Mouse (Mus musculus) liver, embryonic 12.5 days (tissue): Measurements from ENCODE around the gene Pfkfb3. TPM values are rescaled to one million over a fixed set of nuclear protein-coding genes. Genes with fewer than 3 reads are reported as not detected.

Experiments used
- ATAC-seq: fragments of 200-750 bp; cut with Nextera tagmentation; 2 replicates; pipeline ENCODE4 v1.8.0; 2017; ENCODE audit warnings: moderate number of reproducible peaks, mild to moderate bottlenecking, moderate library complexity
- H3K27ac ChIP-seq: fragments of 300-500 bp; sonication (generic); 2 replicates; pipeline ENCODE4 v1.5.1; 2016; ENCODE audit warnings: mild to moderate bottlenecking
- H3K27me3 ChIP-seq: fragments of 300-500 bp; sonication (generic); replicated peaks from 2 replicates; pipeline ENCODE4 v1.6.1; 2016; ENCODE audit warnings: mild to moderate bottlenecking, moderate library complexity
- H3K36me3 ChIP-seq: fragments of 300-500 bp; sonication (generic); 2 replicates; pipeline ENCODE4 v1.6.1; 2016; ENCODE audit warnings: mild to moderate bottlenecking, moderate library complexity
- H3K4me1 ChIP-seq: fragments of 300-500 bp; sonication (generic); 2 replicates; pipeline ENCODE4 v1.6.1; 2016
- H3K4me2 ChIP-seq: fragments of 300-500 bp; sonication (generic); 2 replicates; pipeline ENCODE4 v1.6.1; 2016; ENCODE audit warnings: mild to moderate bottlenecking, moderate library complexity
- H3K4me3 ChIP-seq: fragments of 300-500 bp; sonication (generic); 2 replicates; pipeline ENCODE4 v1.5.1; 2016; ENCODE audit warnings: mild to moderate bottlenecking, moderate library complexity
- H3K9ac ChIP-seq: fragments of 300-500 bp; sonication (generic); 2 replicates; pipeline ENCODE4 v1.6.1; 2016; ENCODE audit warnings: mild to moderate bottlenecking, moderate library complexity
- H3K9me3 ChIP-seq: fragments of 300-500 bp; sonication (generic); replicated peaks from 2 replicates; pipeline ENCODE4 v1.6.1; 2016; ENCODE audit warnings: mild to moderate bottlenecking, moderate library complexity
- WGBS: fragments of 180-500 bp; shearing (Covaris S2); methylation state at CpG from one replicate; pipeline ENCODE4 v1.1.7; 2016; ENCODE audit not compliant: insufficient replicate concordance; 5-methylcytosine and 5-hydroxymethylcytosine counted together
- polyA plus RNA-seq: library from polyadenylated mRNA; unstranded; fragments of >200 nt; fragmentation: Nextera tagmentation; extraction: Ambion mirVana; gene quantifications from 2 replicates; pipeline ENCODE4 v1.2.1, GENCODE M21; 2016

Pfkfb3 gene
- polyA plus RNA-seq, 1 experiment from 2014 or later = 11.7 TPM

- no peak overlapping the region for H3K4me2 ChIP-seq
- no peaks in the 10 kb centered on the region for H3K36me3 ChIP-seq
- H3K9me3 ChIP-seq = no peaks in the 10 kb centered on the region
- no peaks in the 10 kb centered on the region for H3K27me3 ChIP-seq
- H3K4me3 ChIP-seq = no peak overlapping the region
- H3K27ac ChIP-seq = no peak overlapping the region
- H3K4me1 ChIP-seq = no peaks in the 10 kb centered on the region
- ATAC-seq = no peak
- 42% methylated on average over 4 of the region's 4 CpGs for WGBS
- no peak overlapping the region for H3K9ac ChIP-seq
Observed at GRCm38 (mm10) chr2:11567781-11568362, 14.0 kb upstream of the Pfkfb3 start.

- ATAC-seq = no peak
- 62% methylated on average over 3 of the region's 3 CpGs for WGBS
Observed at GRCm38 (mm10) chr2:11566898-11567297, 13.0 kb upstream of the Pfkfb3 start.

GRCm38 (mm10) chr2:11566241-11566640, 12.4 kb upstream of the Pfkfb3 start:
- no peaks in the 10 kb centered on the region for H3K36me3 ChIP-seq
- no peaks in the 10 kb centered on the region for H3K9me3 ChIP-seq
- H3K4me3 ChIP-seq = no peak overlapping the region
- no peaks in the 10 kb centered on the region for H3K4me1 ChIP-seq
- H3K9ac ChIP-seq = no peak overlapping the region
- H3K27me3 ChIP-seq = no peaks in the 10 kb centered on the region
- H3K27ac ChIP-seq = no peak overlapping the region
- ATAC-seq = no peak
- WGBS = 16% methylated on average over 7 of the region's 7 CpGs
- H3K4me2 ChIP-seq = no peak overlapping the region

More at GRCm38 (mm10) chr2:11566898-11567297, 13.0 kb upstream of the Pfkfb3 start:
- H3K4me1 ChIP-seq = no peaks in the 10 kb centered on the region
- no peaks in the 10 kb centered on the region for H3K9me3 ChIP-seq
- H3K4me3 ChIP-seq = no peak overlapping the region
- H3K36me3 ChIP-seq = no peaks in the 10 kb centered on the region
- no peak overlapping the region for H3K27ac ChIP-seq
- no peak overlapping the region for H3K9ac ChIP-seq
- no peaks in the 10 kb centered on the region for H3K27me3 ChIP-seq
- H3K4me2 ChIP-seq = no peak overlapping the region

GRCm38 (mm10) chr2:11564768-11565167, 10.9 kb upstream of the Pfkfb3 start:
- Histone ChIP-seq H3K27me3 (no peaks in the 10 kb centered on the region), H3K36me3 (no peaks in the 10 kb centered on the region), H3K4me3 (no peak overlapping the region), H3K4me2 (no peak overlapping the region), H3K9ac (no peak overlapping the region), H3K4me1 (no peaks in the 10 kb centered on the region), H3K9me3 (no peaks in the 10 kb centered on the region), H3K27ac (no peak overlapping the region)
- ATAC-seq = no peak
- 73% methylated on average over 6 of the region's 6 CpGs for WGBS

- Histone ChIP-seq H3K4me2 (no peak overlapping the region), H3K4me3 (no peak overlapping the region), H3K27ac (no peak overlapping the region), H3K36me3 (no peaks in the 10 kb centered on the region), H3K9ac (no peak overlapping the region), H3K9me3 (no peaks in the 10 kb centered on the region), H3K4me1 (no peaks in the 10 kb centered on the region), H3K27me3 (no peaks in the 10 kb centered on the region)
- WGBS = 83% methylated on average over 17 of the region's 17 CpGs
- ATAC-seq = no peak
Observed at GRCm38 (mm10) chr2:11563256-11563655, 9.4 kb upstream of the Pfkfb3 start.

- no peak overlapping the region for H3K9ac ChIP-seq
- no peaks in the 10 kb centered on the region for H3K36me3 ChIP-seq
- H3K4me1 ChIP-seq = peaks cover 3% of the 10 kb centered on the region; the same call in 1 of the 2 replicates
- H3K27ac ChIP-seq = no peak overlapping the region
- no peak overlapping the region for H3K4me2 ChIP-seq
- peaks cover 11% of the 10 kb centered on the region for H3K27me3 ChIP-seq
- no peaks in the 10 kb centered on the region for H3K9me3 ChIP-seq
- H3K4me3 ChIP-seq = no peak overlapping the region
- whole genome bisulfite sequencing = 80% methylated on average over 7 of the region's 7 CpGs
- no peak for ATAC-seq
Observed at GRCm38 (mm10) chr2:11558654-11559053, 4.8 kb upstream of the Pfkfb3 start.

- Histone ChIP-seq H3K9me3 (no peaks in the 10 kb centered on the region), H3K36me3 (no peaks in the 10 kb centered on the region), H3K4me1 (peaks cover 17% of the 10 kb centered on the region), H3K4me2 (no peak overlapping the region), H3K27me3 (peaks cover 26% of the 10 kb centered on the region), H3K4me3 (no peak overlapping the region), H3K9ac (no peak overlapping the region), H3K27ac (no peak overlapping the region)
- ATAC-seq = no peak
- 57% methylated on average over 3 of the region's 3 CpGs for WGBS
Observed at GRCm38 (mm10) chr2:11557244-11557643, 3.4 kb upstream of the Pfkfb3 start.

GRCm38 (mm10) chr2:11555316-11555715, 1.4 kb upstream of the Pfkfb3 start:
- no peak for ATAC-seq
- WGBS = 76% methylated on average over 6 of the region's 6 CpGs
- Histone ChIP-seq H3K4me2 (no peak overlapping the region), H3K4me3 (no peak overlapping the region), H3K9me3 (no peaks in the 10 kb centered on the region), H3K27me3 (peaks cover 32% of the 10 kb centered on the region), H3K4me1 (peaks cover 22% of the 10 kb centered on the region), H3K36me3 (no peaks in the 10 kb centered on the region), H3K27ac (no peak overlapping the region), H3K9ac (no peak overlapping the region)

GRCm38 (mm10) chr2:11552966-11553451, 868 bp downstream of the Pfkfb3 start:
- H3K9me3 ChIP-seq = no peaks in the 10 kb centered on the region
- WGBS = 1% methylated on average over 15 of the region's 15 CpGs
- peak overlapping the region; percentile 59 for H3K4me3 ChIP-seq
- H3K27me3 ChIP-seq = peaks cover 32% of the 10 kb centered on the region
- H3K36me3 ChIP-seq = no peaks in the 10 kb centered on the region
- H3K4me2 ChIP-seq = peak overlapping the region; percentile 83
- 0 out of 2 replicates have a peak, but pooled peaks have one; percentile 22 for ATAC-seq
- H3K9ac ChIP-seq = peak overlapping the region; percentile 62
- H3K27ac ChIP-seq = peak overlapping the region; percentile 10; the same call in 1 of the 2 replicates
- H3K4me1 ChIP-seq = peaks cover 30% of the 10 kb centered on the region

GRCm38 (mm10) chr2:11552297-11552821, 1.5 kb downstream of the Pfkfb3 start:
- no peak for ATAC-seq
- Histone ChIP-seq H3K27me3 (peaks cover 32% of the 10 kb centered on the region), H3K9me3 (no peaks in the 10 kb centered on the region), H3K27ac (no peak overlapping the region), H3K4me3 (peak overlapping the region; percentile 59), H3K9ac (peak overlapping the region; percentile 62; the same call in 1 of the 2 replicates), H3K36me3 (no peaks in the 10 kb centered on the region), H3K4me1 (peaks cover 32% of the 10 kb centered on the region), H3K4me2 (peak overlapping the region; percentile 83)
- WGBS = 14% methylated on average over 9 of the region's 9 CpGs

- Histone ChIP-seq H3K9ac (no peak overlapping the region), H3K4me3 (no peak overlapping the region), H3K9me3 (no peaks in the 10 kb centered on the region), H3K36me3 (no peaks in the 10 kb centered on the region), H3K27ac (no peak overlapping the region), H3K4me1 (peaks cover 32% of the 10 kb centered on the region), H3K27me3 (peaks cover 32% of the 10 kb centered on the region), H3K4me2 (peak overlapping the region; percentile 83)
- no peak for ATAC-seq
- WGBS = 40% methylated on average over 1 of the region's 1 CpGs
Observed at GRCm38 (mm10) chr2:11551726-11552125, 2.2 kb downstream of the Pfkfb3 start.

- H3K4me1 ChIP-seq = peaks cover 54% of the 10 kb centered on the region
- no peak overlapping the region for H3K4me2 ChIP-seq
- H3K9ac ChIP-seq = no peak overlapping the region
- no peak for ATAC-seq
- H3K9me3 ChIP-seq = no peaks in the 10 kb centered on the region
- no peak overlapping the region for H3K4me3 ChIP-seq
- no peaks in the 10 kb centered on the region for H3K36me3 ChIP-seq
- peaks cover 19% of the 10 kb centered on the region for H3K27me3 ChIP-seq
- WGBS = 41% methylated on average over 10 of the region's 10 CpGs
- no peak overlapping the region for H3K27ac ChIP-seq
Observed at GRCm38 (mm10) chr2:11548508-11548907, 5.4 kb downstream of the Pfkfb3 start.
